Mouse (Mus musculus) heart, embryonic 16.5 days (tissue): ENCODE data around the gene Far1. TPM values are rescaled to one million over a fixed set of nuclear protein-coding genes. Genes with fewer than 3 reads are reported as not detected.
A peak's percentile ranks its signal among the peaks of the same experiment; 100 is the strongest.

Experiments used
- ATAC-seq: fragments of 200-750 bp; cut with Nextera tagmentation; replicated peaks from 2 replicates; pipeline ENCODE4 v1.8.0; 2017; ENCODE audit warnings: moderate number of reproducible peaks; ENCODE audit not compliant: insufficient read depth, low FRiP score; ENCODE audit errors: extremely low read depth
- H3K27ac ChIP-seq: fragments of 300-500 bp; sonication (generic); 2 replicates; pipeline ENCODE4 v1.5.1; 2014; ENCODE audit warnings: mild to moderate bottlenecking, low read length, control low read depth, moderate library complexity
- H3K27me3 ChIP-seq: fragments of 300-500 bp; sonication (generic); 2 replicates; pipeline ENCODE4 v1.6.1; 2014; ENCODE audit warnings: low read length, mixed read lengths; ENCODE audit not compliant: control insufficient read depth, insufficient read depth
- H3K36me3 ChIP-seq: fragments of 300-500 bp; sonication (generic); 2 replicates; pipeline ENCODE4 v1.6.1; 2014; ENCODE audit not compliant: control insufficient read depth, insufficient read depth
- H3K4me1 ChIP-seq: fragments of 300-500 bp; sonication (generic); 2 replicates; pipeline ENCODE4 v1.6.1; 2014; ENCODE audit warnings: low read length, mixed read lengths; ENCODE audit not compliant: control insufficient read depth, insufficient read depth
- H3K4me2 ChIP-seq: fragments of 300-500 bp; sonication (generic); 2 replicates; pipeline ENCODE4 v1.6.1; 2014; ENCODE audit warnings: low read depth, mild to moderate bottlenecking, control low read depth, low read length
- H3K4me3 ChIP-seq: fragments of 300-500 bp; sonication (generic); 2 replicates; pipeline ENCODE4 v1.5.1; 2014; ENCODE audit warnings: mild to moderate bottlenecking, control low read depth, low read length
- H3K9ac ChIP-seq: fragments of 300-500 bp; sonication (generic); 2 replicates; pipeline ENCODE4 v1.6.1; 2014; ENCODE audit warnings: low read length, control low read depth
- H3K9me3 ChIP-seq: fragments of 300-500 bp; sonication (generic); replicated peaks from 2 replicates; pipeline ENCODE4 v1.6.1; 2016; ENCODE audit warnings: low read length; ENCODE audit not compliant: control insufficient read depth
- WGBS: fragments of 180-500 bp; shearing (Covaris S2); extraction: QIAGEN DNeasy Blood & Tissue Kit; methylation state at CpG from one replicate; pipeline ENCODE4 v1.1.7; 2014; 5-methylcytosine and 5-hydroxymethylcytosine counted together
- polyA plus RNA-seq: library from polyadenylated mRNA; unstranded; fragments of >200 nt; fragmentation: Nextera tagmentation; extraction: Ambion mirVana; gene quantifications from 2 replicates; pipeline ENCODE4 v1.2.1, GENCODE M21; 2015

Far1 gene
- polyA plus RNA-seq, 1 experiment from 2014 or later, result 47.2 TPM

GRCm38 (mm10) chr7:113505516-113506045 lies 8.1 kb upstream of the Far1 start:
- no peaks in the 10 kb centered on the region for H3K27me3 ChIP-seq
- H3K9me3 ChIP-seq, result no peaks in the 10 kb centered on the region
- no peak for ATAC-seq
- H3K9ac ChIP-seq, result no peak overlapping the region
- H3K4me3 ChIP-seq, result no peak overlapping the region
- no peaks in the 10 kb centered on the region for H3K4me1 ChIP-seq
- H3K4me2 ChIP-seq, result no peak overlapping the region
- 81% methylated on average over 4 of the region's 4 CpGs for WGBS
- no peaks in the 10 kb centered on the region for H3K36me3 ChIP-seq
- no peak overlapping the region for H3K27ac ChIP-seq

DNA sequence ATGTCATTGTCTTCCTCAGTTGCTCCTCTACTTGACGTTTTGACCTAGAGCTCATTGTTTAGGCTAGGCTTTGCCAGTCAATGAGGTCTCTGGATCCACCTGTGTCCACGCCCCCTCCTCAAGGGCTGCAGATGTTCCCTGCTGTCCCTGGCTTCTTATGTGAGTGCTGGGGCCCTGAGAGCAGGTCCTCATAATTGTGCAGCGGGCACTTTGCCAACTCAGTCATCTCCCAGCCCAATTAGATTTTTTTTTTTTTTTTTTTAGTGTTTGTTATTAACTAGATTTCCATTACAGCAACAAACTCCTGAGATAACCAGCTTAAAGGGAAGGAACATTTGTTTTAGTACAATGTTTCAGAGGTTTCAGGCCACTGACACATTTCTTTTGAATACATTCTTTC lies 5.8 kb upstream of the Far1 start:
- no peaks in the 10 kb centered on the region for H3K27me3 ChIP-seq
- no peaks in the 10 kb centered on the region for H3K9me3 ChIP-seq
- 60% methylated on average over 3 of the region's 3 CpGs for WGBS
- no peak overlapping the region for H3K27ac ChIP-seq
- H3K36me3 ChIP-seq, result no peaks in the 10 kb centered on the region
- peaks cover 5% of the 10 kb centered on the region; the same call in 1 of the 2 replicates for H3K4me1 ChIP-seq
- H3K9ac ChIP-seq, result no peak overlapping the region
- no peak for ATAC-seq
- no peak overlapping the region for H3K4me2 ChIP-seq
- no peak overlapping the region for H3K4me3 ChIP-seq

DNA sequence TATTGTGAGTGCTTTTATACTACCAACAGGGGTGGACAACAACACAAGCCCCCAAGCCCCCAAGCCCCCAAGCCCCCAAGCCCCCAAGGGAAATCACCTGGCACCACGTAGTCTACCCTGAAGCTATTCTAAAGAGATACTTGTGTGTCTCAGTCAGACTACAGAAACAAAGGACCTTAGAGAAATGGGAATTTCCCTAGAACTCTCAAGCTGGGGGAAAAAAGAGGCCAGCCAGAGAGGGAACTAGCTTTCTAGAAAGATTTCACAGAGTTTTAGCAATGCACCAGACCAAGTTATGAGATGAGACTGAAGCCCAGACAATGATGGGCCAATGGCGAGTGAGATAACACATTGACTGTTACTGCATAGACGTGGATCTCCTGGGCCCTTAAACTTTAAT lies 2.2 kb upstream of the Far1 start:
- H3K36me3 ChIP-seq, result no peaks in the 10 kb centered on the region
- H3K4me2 ChIP-seq, result no peak overlapping the region
- H3K9me3 ChIP-seq, result no peaks in the 10 kb centered on the region
- H3K4me3 ChIP-seq, result no peak overlapping the region
- peaks cover 14% of the 10 kb centered on the region for H3K4me1 ChIP-seq
- WGBS, result 82% methylated on average over 3 of the region's 3 CpGs
- no peaks in the 10 kb centered on the region for H3K27me3 ChIP-seq
- H3K9ac ChIP-seq, result no peak overlapping the region
- H3K27ac ChIP-seq, result no peak overlapping the region
- no peak for ATAC-seq

DNA sequence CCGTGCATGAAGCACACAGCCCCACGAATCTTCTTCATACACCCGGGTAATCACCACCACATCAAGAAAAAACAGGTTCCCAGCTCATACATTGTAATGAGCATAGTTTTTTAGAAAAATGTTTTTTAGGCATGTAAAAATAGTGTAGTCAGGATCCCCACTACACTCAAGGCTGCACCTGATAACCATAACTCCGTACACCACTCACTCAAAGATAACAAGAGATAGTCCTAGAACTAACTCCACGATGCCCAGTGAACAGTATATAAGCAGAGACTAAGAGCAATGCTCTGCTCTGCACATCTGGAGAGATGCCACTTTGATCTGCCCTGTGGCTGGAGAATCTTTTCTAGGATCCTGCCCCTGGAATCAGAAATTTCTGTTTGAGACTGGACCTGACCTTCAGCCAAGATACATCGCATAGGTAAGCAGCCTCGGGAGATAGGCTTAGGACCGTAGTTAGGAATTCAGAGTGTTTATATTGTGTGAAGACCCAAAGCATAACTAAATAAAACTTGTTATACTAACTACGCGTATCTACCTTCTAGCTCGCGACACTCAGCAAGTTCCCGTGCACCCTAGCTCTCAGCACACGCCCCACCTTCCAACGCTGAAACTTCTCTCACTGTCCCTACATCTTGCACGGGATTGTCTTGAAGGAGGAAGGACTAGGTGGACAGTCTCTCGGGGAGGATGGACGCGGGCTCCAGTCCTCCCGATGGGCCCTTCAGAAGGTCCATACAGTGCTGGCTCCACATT lies 928 bp upstream of the Far1 start:
- H3K4me3 ChIP-seq, result peak overlapping the region; percentile 99
- H3K9me3 ChIP-seq, result no peaks in the 10 kb centered on the region
- ATAC-seq, result peak; percentile 3; the same call in 1 of the 2 replicates
- 13% methylated on average over 20 of the region's 20 CpGs for WGBS
- H3K9ac ChIP-seq, result peak overlapping the region; percentile 87
- H3K4me1 ChIP-seq, result peaks cover 14% of the 10 kb centered on the region
- no peaks in the 10 kb centered on the region for H3K27me3 ChIP-seq
- peak overlapping the region; percentile 84 for H3K27ac ChIP-seq
- H3K36me3 ChIP-seq, result no peaks in the 10 kb centered on the region
- peak overlapping the region; percentile 75 for H3K4me2 ChIP-seq

DNA sequence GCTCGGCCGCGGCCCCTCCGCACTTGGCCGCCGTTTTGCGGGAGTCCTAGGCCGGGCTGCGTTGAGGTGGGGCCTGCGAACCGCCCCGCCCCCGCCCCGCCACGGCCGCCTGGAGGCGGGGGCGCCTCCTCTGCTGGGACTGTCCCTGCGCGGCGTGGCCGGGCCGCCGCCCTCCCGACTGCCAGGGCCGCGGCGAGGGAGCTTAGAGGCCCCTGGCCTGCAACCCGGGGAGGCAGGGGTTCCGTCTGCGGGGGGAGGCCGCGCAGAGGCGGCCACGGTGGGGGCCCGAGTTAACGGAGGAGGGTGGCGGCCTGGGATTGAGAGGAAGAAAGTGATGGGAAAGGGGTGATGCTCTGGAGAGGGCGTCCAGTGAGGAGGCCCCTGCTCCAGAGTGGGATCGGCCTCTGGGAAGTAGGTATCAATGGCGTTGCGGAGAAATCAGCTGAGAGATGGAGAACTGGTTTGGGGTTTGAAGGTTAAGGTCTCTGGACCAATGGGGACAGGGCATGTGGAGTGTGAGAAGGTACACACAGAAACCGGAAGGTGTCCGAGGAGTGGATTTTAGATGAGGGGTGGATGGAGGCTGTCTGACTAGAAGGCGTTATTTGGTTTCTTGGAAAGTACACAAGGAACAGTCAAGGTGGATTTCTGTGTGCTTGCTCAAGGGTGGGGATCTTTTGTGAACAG lies 472 bp downstream of the Far1 start:
- ATAC-seq, result peak; percentile 75
- Histone ChIP-seq H3K4me2 (peak overlapping the region; percentile 85), H3K4me3 (peak overlapping the region; percentile 99), H3K36me3 (no peaks in the 10 kb centered on the region), H3K27ac (peak overlapping the region; percentile 94), H3K9ac (peak overlapping the region; percentile 97), H3K4me1 (peaks cover 14% of the 10 kb centered on the region), H3K9me3 (no peaks in the 10 kb centered on the region), H3K27me3 (no peaks in the 10 kb centered on the region)
- WGBS, result under 1% methylated on average over 45 of the region's 45 CpGs

GRCm38 (mm10) chr7:113515831-113516230 lies 2.2 kb downstream of the Far1 start:
- no peak for ATAC-seq
- no peaks in the 10 kb centered on the region for H3K27me3 ChIP-seq
- no peak overlapping the region for H3K4me3 ChIP-seq
- H3K27ac ChIP-seq, result no peak overlapping the region
- no peaks in the 10 kb centered on the region for H3K9me3 ChIP-seq
- no peak overlapping the region for H3K9ac ChIP-seq
- no peaks in the 10 kb centered on the region for H3K36me3 ChIP-seq
- H3K4me1 ChIP-seq, result peaks cover 14% of the 10 kb centered on the region
- H3K4me2 ChIP-seq, result no peak overlapping the region
- WGBS, result 92% methylated on average over 4 of the region's 4 CpGs

DNA sequence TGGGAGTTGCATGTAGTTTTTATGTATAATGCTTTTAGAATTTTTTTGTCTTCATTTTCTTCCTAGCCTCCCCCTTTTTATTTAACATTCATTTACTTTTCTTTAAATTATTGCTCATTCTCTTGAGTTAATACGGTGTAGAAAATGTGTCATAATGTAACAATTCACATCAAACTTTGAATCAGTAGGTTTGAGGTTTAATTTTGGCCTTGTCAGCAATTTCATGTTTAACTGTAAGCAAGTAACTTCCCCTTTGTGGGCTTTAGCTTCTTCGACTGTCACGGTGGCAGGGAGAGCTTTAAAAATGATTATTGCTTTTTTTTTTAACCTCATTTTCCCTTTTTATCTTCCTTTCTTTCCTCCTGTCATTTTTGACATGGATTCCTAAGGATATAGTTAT lies 4.8 kb downstream of the Far1 start:
- Histone ChIP-seq H3K27ac (no peak overlapping the region), H3K4me3 (no peak overlapping the region), H3K9ac (no peak overlapping the region), H3K27me3 (no peaks in the 10 kb centered on the region), H3K36me3 (no peaks in the 10 kb centered on the region), H3K4me1 (peaks cover 9% of the 10 kb centered on the region), H3K9me3 (no peaks in the 10 kb centered on the region), H3K4me2 (no peak overlapping the region)
- no peak for ATAC-seq
- WGBS, result 69% methylated on average over 3 of the region's 3 CpGs

- H3K4me1 ChIP-seq, result peaks cover 9% of the 10 kb centered on the region
- no peak overlapping the region for H3K4me3 ChIP-seq
- H3K9me3 ChIP-seq, result no peaks in the 10 kb centered on the region
- WGBS, result 90% methylated on average over 2 of the region's 2 CpGs
- H3K36me3 ChIP-seq, result no peaks in the 10 kb centered on the region
- no peak overlapping the region for H3K9ac ChIP-seq
- no peak overlapping the region for H3K4me2 ChIP-seq
- no peak overlapping the region for H3K27ac ChIP-seq
- H3K27me3 ChIP-seq, result no peaks in the 10 kb centered on the region
- no peak for ATAC-seq
Measured at GRCm38 (mm10) chr7:113518961-113519360, 5.3 kb downstream of the Far1 start.

DNA sequence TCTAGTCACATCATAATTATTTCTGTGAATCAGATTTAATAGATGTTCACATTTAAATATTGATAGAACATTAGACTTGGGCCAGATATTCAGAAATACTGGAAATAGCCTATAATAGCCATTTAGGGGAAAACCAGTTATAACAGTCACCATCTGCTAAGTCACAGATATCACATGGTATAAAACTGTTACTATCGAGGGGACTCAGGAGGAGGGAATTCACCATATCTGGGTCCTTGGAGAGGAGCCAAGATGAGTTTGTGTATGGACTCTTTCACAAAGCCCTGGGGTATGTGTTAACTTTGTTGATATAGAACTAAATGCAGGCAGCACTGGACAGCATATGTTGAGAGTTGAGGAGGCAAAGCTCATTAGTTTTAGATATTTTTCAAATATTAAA lies 29.5 kb downstream of the Far1 start:
- ATAC-seq, result no peak
- Histone ChIP-seq H3K27ac (no peak overlapping the region), H3K4me2 (no peak overlapping the region), H3K36me3 (peaks cover 10% of the 10 kb centered on the region), H3K9ac (no peak overlapping the region), H3K4me3 (no peak overlapping the region), H3K27me3 (no peaks in the 10 kb centered on the region), H3K4me1 (no peaks in the 10 kb centered on the region), H3K9me3 (no peaks in the 10 kb centered on the region)
- WGBS, result 5% methylated on average over 1 of the region's 1 CpGs
